Mouse (Mus musculus): ENCODE data around the gene Tmem50b.

Tmem50b gene

GRCm38 (mm10) chr16:91611248-91611647 is 13.6 kb upstream of the Tmem50b start:
- in situ Hi-C loops (cut with MboI, MseI) = loop anchor here (25.0 kb wide), 1 partner anchor 799 kb away; the partner anchor contains the start of gene Urb1

GRCm38 (mm10) chr16:91609501-91610245 is 12.1 kb upstream of the Tmem50b start:
- in situ Hi-C loops (cut with MboI, MseI) = loop anchor here (25.0 kb wide), 1 partner anchor 797 kb away; the partner anchor contains the start of gene Urb1

GRCm38 (mm10) chr16:91606958-91607357 is 9.4 kb upstream of the Tmem50b start:
- in situ Hi-C loops (cut with MboI, MseI) = loop anchor here (25.0 kb wide), 1 partner anchor 795 kb away; the partner anchor contains the start of gene Urb1

- in situ Hi-C loops (cut with MboI, MseI) = loop anchor here (25.0 kb wide), 1 partner anchor 793 kb away; the partner anchor contains the start of gene Urb1
These were observed 7.6 kb upstream of the Tmem50b start for GRCm38 (mm10) chr16:91605156-91605555.

- in situ Hi-C loops (cut with MboI, MseI) = loop anchor here (25.0 kb wide), 1 partner anchor 789 kb away; the partner anchor contains the start of gene Urb1
These were observed 4.1 kb upstream of the Tmem50b start for GRCm38 (mm10) chr16:91601693-91602092.

- in situ Hi-C loops (cut with MboI, MseI) = loop anchor here (25.0 kb wide), 1 partner anchor 789 kb away; the partner anchor contains the start of gene Urb1
These were observed 3.5 kb upstream of the Tmem50b start for GRCm38 (mm10) chr16:91601081-91601480.

GRCm38 (mm10) chr16:91599242-91599641 is 1.6 kb upstream of the Tmem50b start:
- in situ Hi-C loops (cut with MboI, MseI) = loop anchor here (25.0 kb wide), 1 partner anchor 237 kb away; the partner anchor contains the start of gene Ifnar2

- in situ Hi-C loops (cut with MboI, MseI) = loop anchor here (25.0 kb wide), 1 partner anchor 235 kb away; the partner anchor contains the start of gene Ifnar2
These were observed 575 bp downstream of the Tmem50b start for GRCm38 (mm10) chr16:91596779-91597671.

GRCm38 (mm10) chr16:91596397-91596778 is 1.2 kb downstream of the Tmem50b start:
- in situ Hi-C loops (cut with MboI, MseI) = loop anchor here (25.0 kb wide), 1 partner anchor 234 kb away; the partner anchor contains the start of gene Ifnar2

GRCm38 (mm10) chr16:91595076-91595475 is 2.5 kb downstream of the Tmem50b start:
- in situ Hi-C loops (cut with MboI, MseI) = loop anchor here (25.0 kb wide), 1 partner anchor 233 kb away; the partner anchor contains the start of gene Ifnar2

GRCm38 (mm10) chr16:91593262-91593661 is 4.3 kb downstream of the Tmem50b start:
- in situ Hi-C loops (cut with MboI, MseI) = loop anchor here (25.0 kb wide), 1 partner anchor 231 kb away; the partner anchor contains the start of gene Ifnar2

- in situ Hi-C loops (cut with MboI, MseI) = loop anchor here (25.0 kb wide), 1 partner anchor 230 kb away; the partner anchor contains the start of gene Ifnar2
These were observed 5.4 kb downstream of the Tmem50b start for GRCm38 (mm10) chr16:91592162-91592561.

GRCm38 (mm10) chr16:91588703-91589102 is 8.9 kb downstream of the Tmem50b start:
- in situ Hi-C loops (cut with MboI, MseI) = loop anchor here (25.0 kb wide), 1 partner anchor 226 kb away; the partner anchor contains the start of gene Ifnar2

- in situ Hi-C loops (cut with MboI, MseI) = loop anchor here (25.0 kb wide), 1 partner anchor 226 kb away; the partner anchor contains the start of gene Ifnar2
These were observed 9.7 kb downstream of the Tmem50b start for GRCm38 (mm10) chr16:91587730-91588453.

GRCm38 (mm10) chr16:91586244-91586643 is 11.4 kb downstream of the Tmem50b start:
- in situ Hi-C loops (cut with MboI, MseI) = loop anchor here (25.0 kb wide), 1 partner anchor 224 kb away; the partner anchor contains the start of gene Ifnar2

- in situ Hi-C loops (cut with MboI, MseI) = loop anchor here (25.0 kb wide), 1 partner anchor 223 kb away; the partner anchor contains the start of gene Ifnar2
These were observed 12.0 kb downstream of the Tmem50b start for GRCm38 (mm10) chr16:91585617-91586016.

- in situ Hi-C loops (cut with MboI, MseI) = loop anchor here (5.0 to 25.0 kb wide), 2 partner anchors 70 to 220 kb away; partner anchors contain the start of gene Ifnar2
These were observed 15.3 kb downstream of the Tmem50b start for GRCm38 (mm10) chr16:91582307-91582706.

GRCm38 (mm10) chr16:91578980-91579720 is 18.4 kb downstream of the Tmem50b start:
- in situ Hi-C loops (cut with MboI, MseI) = loop anchor here (25.0 kb wide), 1 partner anchor 217 kb away; the partner anchor contains the start of gene Ifnar2

- in situ Hi-C loops (cut with MboI, MseI) = loop anchor here (25.0 kb wide), 1 partner anchor 213 kb away; the partner anchor contains the start of gene Ifnar2
These were observed 22.4 kb downstream of the Tmem50b start for GRCm38 (mm10) chr16:91575151-91575550.
